Mouse (Mus musculus) adrenal gland, adult 8-10 months (tissue): ENCODE measurements around the gene Pigk. TPM values are rescaled to one million over a fixed set of nuclear protein-coding genes. Genes with fewer than 3 reads are reported as not detected.

Source experiments
- DNase-seq: peaks from one replicate; pipeline ENCODE4 v3.0.0; 2022
- total RNA-seq, 4 experiments: library from RNA; stranded (reverse); gene quantifications; 2 replicates each; pipeline ENCODE4 v1.2.4; 2022

Gene Pigk
- total RNA-seq, 4 experiments from 2014 or later: 65.0 to 73.7 (median 68.0) TPM

- no peak for DNase-seq
Measured at GRCm38 (mm10) chr3:152855006-152855614, 141.2 kb downstream of the Pigk start.

DNA sequence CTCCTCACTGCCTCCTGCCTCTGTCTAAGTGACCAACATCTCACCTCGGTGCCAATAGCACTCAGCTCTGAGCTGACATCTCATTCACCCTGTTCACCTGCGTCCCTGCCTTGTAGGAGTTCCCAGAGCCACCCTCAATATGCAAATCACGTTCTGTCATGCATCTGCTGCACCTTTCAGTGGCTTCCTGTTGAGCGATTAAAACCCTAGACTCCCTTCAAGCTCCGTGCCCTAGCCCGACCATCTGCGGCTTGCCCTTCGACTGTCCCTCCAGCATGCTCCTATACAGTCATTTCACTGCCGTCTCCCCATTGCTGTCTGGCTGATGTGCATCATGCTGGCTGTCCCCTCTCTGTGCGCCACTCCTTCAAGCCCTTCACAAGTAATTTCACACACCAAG, 142.2 kb downstream of the Pigk start:
- DNase-seq: no peak

GRCm38 (mm10) chr3:152861450-152861849, 147.6 kb downstream of the Pigk start:
- no peak for DNase-seq

GRCm38 (mm10) chr3:152861978-152862377, 148.1 kb downstream of the Pigk start:
- DNase-seq: no peak

DNA sequence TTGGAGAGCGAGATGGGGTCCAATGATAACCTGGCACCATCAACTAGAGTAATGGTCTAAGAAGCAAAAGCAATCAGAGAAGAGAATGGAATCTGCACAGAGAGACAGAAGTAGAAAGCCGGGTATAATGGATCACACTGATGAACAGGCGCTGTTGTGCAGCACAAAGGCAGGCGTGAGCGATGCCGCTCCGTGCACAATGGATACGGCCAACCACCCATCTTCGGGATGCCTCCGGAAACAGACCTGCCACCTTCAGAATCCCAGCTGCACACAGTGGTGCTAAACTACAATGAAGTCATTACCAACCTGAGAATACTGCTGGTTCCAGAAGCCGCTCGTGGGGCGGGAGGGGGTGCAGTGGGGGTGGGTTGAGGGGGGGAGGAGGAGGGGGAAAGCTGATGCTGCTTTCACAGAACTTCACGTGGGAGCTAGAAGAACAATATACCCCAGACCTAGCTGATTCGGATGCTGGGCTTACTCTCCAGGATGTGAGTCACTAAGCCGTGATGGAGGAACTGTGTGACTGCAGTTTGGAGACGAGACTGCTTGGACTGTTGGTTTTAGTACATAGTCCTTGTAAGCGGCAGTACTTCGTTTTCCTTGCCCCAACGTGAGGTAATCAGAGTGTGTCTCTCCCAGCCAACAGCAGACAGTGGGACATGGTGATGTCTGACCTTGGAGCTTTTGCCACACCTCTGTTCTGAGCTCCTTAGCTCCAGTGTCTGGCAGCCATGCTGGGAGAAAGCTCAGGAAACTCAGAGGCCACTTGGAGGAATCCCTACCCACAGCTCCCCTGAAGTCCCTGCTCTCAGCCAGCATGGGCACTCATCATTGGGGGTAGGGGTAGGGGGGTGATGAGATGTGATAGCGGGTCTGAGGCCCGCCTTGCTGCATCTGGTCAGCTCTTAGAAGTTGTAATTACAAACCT, 152.4 kb downstream of the Pigk start:
- no peak for DNase-seq

- no peak for DNase-seq
Measured at GRCm38 (mm10) chr3:152867654-152868525, 154.0 kb downstream of the Pigk start.

GRCm38 (mm10) chr3:152872054-152872453, 158.2 kb downstream of the Pigk start:
- DNase-seq: no peak

- DNase-seq: no peak
Measured at GRCm38 (mm10) chr3:152872596-152872995, 158.7 kb downstream of the Pigk start.

DNA sequence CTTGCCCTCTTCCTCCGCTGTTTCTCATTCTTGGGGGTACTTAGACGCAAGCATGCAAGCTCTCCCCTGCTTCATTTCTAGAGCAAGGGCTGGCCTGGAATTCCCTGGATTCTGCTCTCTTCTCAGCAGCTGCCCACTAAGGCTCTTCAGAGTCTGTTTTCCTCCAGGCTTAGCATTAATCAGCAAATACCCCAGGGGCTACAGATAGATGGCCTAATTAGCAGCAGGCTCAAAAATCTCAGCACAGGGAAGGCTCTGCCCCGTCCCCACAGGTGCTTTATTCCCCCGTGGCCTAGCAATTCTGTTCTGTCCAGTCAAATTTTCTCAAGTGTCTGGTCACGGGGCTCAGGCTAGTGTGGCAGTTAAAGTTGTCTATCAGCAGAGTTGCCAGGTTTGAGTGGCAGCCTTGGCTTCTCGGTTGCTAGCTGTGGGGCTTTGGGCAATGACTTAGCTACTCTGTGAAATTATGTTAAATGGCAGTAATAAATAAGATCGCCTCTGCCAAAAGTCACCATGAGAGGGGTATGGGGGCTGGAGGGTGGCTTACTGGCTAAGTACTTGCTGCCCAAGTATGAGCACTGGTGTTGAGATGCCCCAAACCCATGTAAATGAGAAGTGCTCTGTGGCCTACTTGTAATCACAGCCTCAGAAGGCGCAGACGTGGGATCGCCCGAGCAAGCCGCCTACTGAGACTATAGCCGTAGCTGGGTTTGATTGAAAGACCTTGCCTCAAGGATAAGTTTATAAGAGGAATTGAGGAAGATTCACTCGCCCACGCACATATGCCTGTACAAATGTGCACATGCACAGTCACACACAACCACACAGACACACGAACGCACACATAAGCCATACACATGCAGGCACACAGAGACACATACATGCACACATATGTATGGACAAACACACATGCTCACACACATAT, 160.8 kb downstream of the Pigk start:
- DNase-seq: no peak

DNA sequence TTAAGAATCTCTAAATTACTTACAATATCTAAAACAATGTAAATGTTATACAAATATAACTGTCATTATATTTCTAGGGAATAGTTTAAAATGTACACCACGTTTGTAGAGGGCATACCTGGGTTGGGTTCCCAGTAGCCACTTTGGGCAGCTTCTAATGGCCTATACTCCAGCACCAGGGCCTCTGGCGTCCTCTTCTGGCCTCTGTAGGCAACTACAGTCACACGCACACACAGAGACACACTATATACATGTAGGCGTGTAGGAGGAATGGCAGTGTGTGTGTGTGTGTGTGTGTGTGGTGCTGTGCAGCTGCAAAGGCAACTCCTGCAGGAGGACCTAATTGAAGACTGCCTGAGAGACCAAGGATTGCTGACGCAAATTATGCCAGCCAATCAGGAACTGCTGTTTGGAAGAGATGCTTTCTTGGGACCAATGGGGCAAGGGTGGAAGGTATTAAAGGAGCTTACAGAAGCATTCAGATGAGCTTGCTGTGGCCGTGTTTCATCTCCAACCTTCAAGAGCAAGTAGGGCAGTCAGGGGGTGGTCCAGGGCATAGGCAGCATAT, 161.9 kb downstream of the Pigk start:
- DNase-seq: no peak

DNA sequence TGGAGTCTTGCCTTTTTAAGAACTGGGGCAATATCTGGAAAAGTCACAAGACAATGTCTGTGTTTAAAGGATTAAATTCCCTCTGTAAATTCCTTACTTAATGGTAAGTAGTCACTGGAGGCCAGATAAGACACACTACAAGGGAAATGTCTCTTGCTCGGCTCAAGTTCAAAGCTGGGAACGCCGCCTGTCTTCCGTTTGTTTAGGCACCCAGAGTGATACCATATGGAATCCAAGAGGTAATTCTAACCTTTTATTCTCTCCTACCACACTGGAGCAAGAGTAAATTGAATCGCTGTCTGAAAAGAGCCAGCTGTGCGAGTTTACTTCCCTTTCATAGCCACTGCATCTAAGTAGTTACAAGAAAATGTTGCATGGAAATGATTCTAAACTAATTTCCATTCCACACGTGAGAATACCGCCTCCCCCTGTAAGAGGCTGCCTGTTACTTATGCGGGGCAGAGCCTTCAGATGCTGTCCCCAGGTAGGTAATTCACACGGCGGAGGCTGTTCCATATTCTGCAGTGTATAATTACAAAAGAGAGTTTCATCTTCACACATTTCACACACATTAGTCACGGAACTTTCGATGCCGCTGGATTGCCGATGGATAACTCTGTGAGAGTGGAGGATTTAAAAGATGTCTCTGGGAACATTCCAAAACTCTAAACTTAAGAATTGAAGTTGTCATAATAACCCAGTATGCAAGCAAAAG, 166.4 kb downstream of the Pigk start:
- no peak for DNase-seq

GRCm38 (mm10) chr3:152881706-152882105, 167.8 kb downstream of the Pigk start:
- DNase-seq: no peak

- DNase-seq: no peak
Measured at GRCm38 (mm10) chr3:152883556-152883955, 169.7 kb downstream of the Pigk start.

GRCm38 (mm10) chr3:152886749-152887148, 172.8 kb downstream of the Pigk start:
- DNase-seq: no peak

DNA sequence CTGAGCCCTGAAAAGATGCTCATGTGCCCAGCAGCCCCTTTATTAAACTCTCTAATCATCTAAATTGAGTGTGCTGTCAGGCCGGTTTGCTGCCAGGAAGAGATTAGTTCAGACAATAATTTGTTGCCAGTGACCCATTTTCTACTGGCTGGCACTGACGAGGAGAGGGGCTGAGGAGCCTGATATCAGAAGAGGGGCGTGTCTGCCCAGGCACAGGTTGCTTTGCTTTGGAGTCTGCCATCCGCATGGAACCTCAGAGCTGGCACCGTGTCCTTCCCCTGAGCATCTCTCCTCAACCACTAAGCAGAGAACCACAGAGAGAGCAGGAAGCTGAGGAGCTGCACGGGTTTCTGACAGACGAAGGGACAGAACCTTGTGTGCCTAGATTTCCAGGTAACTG, 174.2 kb downstream of the Pigk start:
- no peak for DNase-seq

DNA sequence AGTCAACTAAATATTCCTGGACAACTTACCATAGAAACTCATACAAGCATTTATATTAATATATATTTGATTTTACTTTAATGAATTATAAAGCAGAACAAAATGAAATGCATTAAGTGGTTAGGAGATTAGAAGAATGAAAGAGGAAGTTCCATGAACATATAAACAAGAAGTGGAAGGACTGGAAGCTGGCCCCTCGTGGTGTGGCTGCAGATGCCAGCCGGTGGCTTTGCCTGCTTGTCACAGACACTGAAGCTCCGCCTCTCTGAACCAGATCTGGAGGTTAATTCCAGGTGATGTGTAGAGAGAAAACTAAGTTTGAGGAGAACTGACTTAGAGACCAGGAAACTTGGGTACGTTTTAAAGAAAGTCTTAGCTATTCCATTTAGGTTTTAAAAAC, 181.0 kb downstream of the Pigk start:
- DNase-seq: no peak

DNA sequence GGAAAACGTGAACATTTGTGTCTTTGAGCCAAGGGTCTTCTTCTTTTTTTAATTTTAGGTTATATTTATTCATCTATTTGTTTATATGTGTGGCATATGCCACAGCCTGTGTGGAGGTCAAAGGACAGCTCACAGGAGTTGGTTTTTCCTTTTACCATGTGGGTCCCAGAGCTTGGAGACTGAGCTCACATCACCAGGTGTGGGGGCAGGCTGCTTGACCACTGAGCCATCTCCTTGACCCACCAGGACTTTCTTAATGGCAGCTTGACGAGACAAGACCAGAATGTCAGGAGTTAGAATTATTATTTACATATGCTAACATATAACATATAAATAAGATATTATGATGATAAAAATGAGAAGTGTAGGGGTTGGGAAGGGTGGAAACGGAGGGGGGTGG, 182.2 kb downstream of the Pigk start:
- DNase-seq: no peak

- no peak for DNase-seq
Measured at GRCm38 (mm10) chr3:152897196-152897595, 183.3 kb downstream of the Pigk start.

DNA sequence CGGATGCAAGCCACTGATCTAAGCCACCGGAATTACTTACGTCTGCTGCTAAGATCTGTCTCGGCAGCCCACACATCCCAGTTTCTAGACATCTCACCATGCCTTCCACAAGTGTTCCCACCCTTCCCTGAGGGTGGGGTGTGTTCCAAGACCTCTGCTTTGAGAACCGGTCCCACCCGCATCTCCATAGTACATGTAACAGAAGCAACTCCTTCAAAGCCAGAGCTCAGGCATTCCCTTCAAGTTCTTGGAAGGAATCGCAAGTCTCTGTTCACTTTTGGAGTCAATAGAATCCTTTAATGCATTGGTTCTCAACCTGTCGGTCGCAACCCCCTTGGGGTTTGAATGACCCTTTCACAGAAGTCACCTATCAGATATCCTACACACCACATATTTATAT, 185.0 kb downstream of the Pigk start:
- no peak for DNase-seq

GRCm38 (mm10) chr3:152905026-152905425, 191.1 kb downstream of the Pigk start:
- no peak for DNase-seq

DNA sequence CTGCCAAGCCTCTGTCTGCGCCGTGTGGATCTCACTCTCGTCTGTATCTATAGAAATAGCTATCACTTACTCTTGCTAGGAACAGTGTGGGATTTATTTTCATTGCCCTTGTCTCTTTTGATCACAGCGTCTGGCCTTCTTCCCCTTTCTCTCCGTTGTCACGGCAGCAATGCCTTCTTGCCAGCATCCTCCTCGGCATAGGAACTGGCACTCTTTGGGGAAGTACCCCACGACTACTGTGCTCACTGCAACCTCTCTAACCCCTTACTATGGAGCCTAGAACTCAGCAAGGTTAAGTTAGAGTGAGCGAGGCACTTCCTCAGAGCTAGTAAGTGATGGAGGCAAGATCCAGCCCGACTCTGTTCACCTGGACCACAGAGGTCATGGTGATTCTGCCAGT, 191.9 kb downstream of the Pigk start:
- no peak for DNase-seq
